Mouse (Mus musculus): ENCODE data around the gene Hsh2d.

GRCm38 (mm10) chr8:72197997-72198396 is 8.6 kb downstream of the Hsh2d start:
- TF ChIP-seq CTCF (IDR thresholded peaks at IDR 0.05; ENCODE audit: control insufficient read depth, insufficient read depth, low read length) = no peak
- no peak for TF ChIP-seq POLR2A (IDR thresholded peaks at IDR 0.05; ENCODE audit: borderline replicate concordance, control insufficient read depth, low read depth, low read length)
